Mouse (Mus musculus): Measurements from ENCODE around the gene Msrb1. TPM values are rescaled to one million over a fixed set of nuclear protein-coding genes. Genes with fewer than 3 reads are reported as not detected.

Gene Msrb1
- polyA plus RNA-seq, 1 experiment, result 9.3 TPM

GRCm38 (mm10) chr17:24738238-24738637, 1.8 kb downstream of the Msrb1 start:
- Histone ChIP-seq H3K27me3 (ENCODE audit: control insufficient read depth, insufficient read depth, low read length) (no peaks in the 10 kb centered on the region), H3K4me3 (ENCODE audit: control insufficient read depth, low read depth, low read length) (no peak overlapping the region), H3K4me1 (ENCODE audit: control insufficient read depth, insufficient read depth, low read length) (peaks cover 20% of the 10 kb centered on the region), H3K36me3 (ENCODE audit: control insufficient read depth, insufficient read depth, low read length) (no peaks in the 10 kb centered on the region), H3K27ac (ENCODE audit: control insufficient read depth, insufficient read depth, low read depth, low read length) (no peak overlapping the region)
- TF ChIP-seq CTCF (IDR thresholded peaks at IDR 0.05; ENCODE audit: control insufficient read depth, insufficient read depth, insufficient replicate concordance, low read depth, low read length), result no peak
- TF ChIP-seq POLR2A (IDR thresholded peaks at IDR 0.05; ENCODE audit: control insufficient read depth, low read depth, low read length), result no peak

GRCm38 (mm10) chr17:24739926-24740325, 3.5 kb downstream of the Msrb1 start:
- Histone ChIP-seq H3K27ac (ENCODE audit: control insufficient read depth, insufficient read depth, low read depth, low read length) (no peak overlapping the region), H3K27me3 (ENCODE audit: control insufficient read depth, insufficient read depth, low read length) (no peaks in the 10 kb centered on the region)
- TF ChIP-seq POLR2A (IDR thresholded peaks at IDR 0.05; ENCODE audit: control insufficient read depth, low read depth, low read length) (no peak), CTCF (IDR thresholded peaks at IDR 0.05; ENCODE audit: control insufficient read depth, insufficient read depth, insufficient replicate concordance, low read depth, low read length) (no peak)

GRCm38 (mm10) chr17:24742307-24742706, 5.9 kb downstream of the Msrb1 start:
- Histone ChIP-seq H3K36me3 (ENCODE audit: control insufficient read depth, insufficient read depth, low read length) (no peaks in the 10 kb centered on the region), H3K4me1 (ENCODE audit: control insufficient read depth, insufficient read depth, low read length) (0 out of 2 replicates have a peak, but pooled peaks cover under 1% of the 10 kb centered on the region), H3K4me3 (ENCODE audit: control insufficient read depth, low read depth, low read length) (no peak overlapping the region), H3K27me3 (ENCODE audit: control insufficient read depth, insufficient read depth, low read length) (no peaks in the 10 kb centered on the region), H3K27ac (ENCODE audit: control insufficient read depth, insufficient read depth, low read depth, low read length) (no peak overlapping the region)
- TF ChIP-seq CTCF (IDR thresholded peaks at IDR 0.05; ENCODE audit: control insufficient read depth, insufficient read depth, insufficient replicate concordance, low read depth, low read length), result no peak
- TF ChIP-seq POLR2A (IDR thresholded peaks at IDR 0.05; ENCODE audit: control insufficient read depth, low read depth, low read length), result no peak

More at GRCm38 (mm10) chr17:24739926-24740325, 3.5 kb downstream of the Msrb1 start:
- H3K36me3 ChIP-seq (ENCODE audit: control insufficient read depth, insufficient read depth, low read length), result no peaks in the 10 kb centered on the region
- peaks cover 20% of the 10 kb centered on the region for H3K4me1 ChIP-seq (ENCODE audit: control insufficient read depth, insufficient read depth, low read length)
- H3K4me3 ChIP-seq (ENCODE audit: control insufficient read depth, low read depth, low read length), result no peak overlapping the region

DNA sequence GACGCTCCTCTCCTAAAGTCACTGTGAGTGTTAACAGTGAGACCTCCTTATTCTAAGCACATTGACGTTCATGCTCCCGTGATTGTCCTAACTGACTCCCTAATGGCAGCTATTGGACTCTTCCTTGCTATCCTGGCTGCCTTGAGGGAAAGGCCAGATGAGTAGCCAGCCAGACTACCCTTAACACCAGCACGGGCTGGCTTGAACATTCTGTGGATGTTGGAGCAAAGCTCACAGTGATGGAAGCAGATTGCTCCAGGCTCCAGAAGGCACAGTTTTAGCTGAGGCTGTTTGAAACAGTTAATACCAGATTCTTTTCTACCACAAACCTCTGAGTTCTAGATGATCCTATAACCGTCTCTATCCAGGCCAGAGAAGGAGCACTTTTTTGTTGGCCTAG, 7.5 kb downstream of the Msrb1 start:
- no peak for TF ChIP-seq CTCF (IDR thresholded peaks at IDR 0.05; ENCODE audit: control insufficient read depth, insufficient read depth, insufficient replicate concordance, low read depth, low read length)
- TF ChIP-seq POLR2A (IDR thresholded peaks at IDR 0.05; ENCODE audit: control insufficient read depth, low read depth, low read length), result no peak

GRCm38 (mm10) chr17:24744381-24744780, 7.9 kb downstream of the Msrb1 start:
- no peaks in the 10 kb centered on the region for H3K4me1 ChIP-seq (ENCODE audit: control insufficient read depth, insufficient read depth, low read length)
- no peak overlapping the region for H3K4me3 ChIP-seq (ENCODE audit: control insufficient read depth, low read depth, low read length)
- no peaks in the 10 kb centered on the region for H3K36me3 ChIP-seq (ENCODE audit: control insufficient read depth, insufficient read depth, low read length)
- H3K27me3 ChIP-seq (ENCODE audit: control insufficient read depth, insufficient read depth, low read length), result no peaks in the 10 kb centered on the region
- no peak overlapping the region for H3K27ac ChIP-seq (ENCODE audit: control insufficient read depth, insufficient read depth, low read depth, low read length)
- TF ChIP-seq POLR2A (IDR thresholded peaks at IDR 0.05; ENCODE audit: control insufficient read depth, low read depth, low read length), result no peak
- no peak for TF ChIP-seq CTCF (IDR thresholded peaks at IDR 0.05; ENCODE audit: control insufficient read depth, insufficient read depth, insufficient replicate concordance, low read depth, low read length)

More for the DNA sequence above, 7.5 kb downstream of the Msrb1 start:
- Histone ChIP-seq H3K36me3 (ENCODE audit: control insufficient read depth, insufficient read depth, low read length) (no peaks in the 10 kb centered on the region), H3K27ac (ENCODE audit: control insufficient read depth, insufficient read depth, low read depth, low read length) (no peak overlapping the region), H3K4me3 (ENCODE audit: control insufficient read depth, low read depth, low read length) (no peak overlapping the region), H3K4me1 (ENCODE audit: control insufficient read depth, insufficient read depth, low read length) (no peaks in the 10 kb centered on the region), H3K27me3 (ENCODE audit: control insufficient read depth, insufficient read depth, low read length) (no peaks in the 10 kb centered on the region)

DNA sequence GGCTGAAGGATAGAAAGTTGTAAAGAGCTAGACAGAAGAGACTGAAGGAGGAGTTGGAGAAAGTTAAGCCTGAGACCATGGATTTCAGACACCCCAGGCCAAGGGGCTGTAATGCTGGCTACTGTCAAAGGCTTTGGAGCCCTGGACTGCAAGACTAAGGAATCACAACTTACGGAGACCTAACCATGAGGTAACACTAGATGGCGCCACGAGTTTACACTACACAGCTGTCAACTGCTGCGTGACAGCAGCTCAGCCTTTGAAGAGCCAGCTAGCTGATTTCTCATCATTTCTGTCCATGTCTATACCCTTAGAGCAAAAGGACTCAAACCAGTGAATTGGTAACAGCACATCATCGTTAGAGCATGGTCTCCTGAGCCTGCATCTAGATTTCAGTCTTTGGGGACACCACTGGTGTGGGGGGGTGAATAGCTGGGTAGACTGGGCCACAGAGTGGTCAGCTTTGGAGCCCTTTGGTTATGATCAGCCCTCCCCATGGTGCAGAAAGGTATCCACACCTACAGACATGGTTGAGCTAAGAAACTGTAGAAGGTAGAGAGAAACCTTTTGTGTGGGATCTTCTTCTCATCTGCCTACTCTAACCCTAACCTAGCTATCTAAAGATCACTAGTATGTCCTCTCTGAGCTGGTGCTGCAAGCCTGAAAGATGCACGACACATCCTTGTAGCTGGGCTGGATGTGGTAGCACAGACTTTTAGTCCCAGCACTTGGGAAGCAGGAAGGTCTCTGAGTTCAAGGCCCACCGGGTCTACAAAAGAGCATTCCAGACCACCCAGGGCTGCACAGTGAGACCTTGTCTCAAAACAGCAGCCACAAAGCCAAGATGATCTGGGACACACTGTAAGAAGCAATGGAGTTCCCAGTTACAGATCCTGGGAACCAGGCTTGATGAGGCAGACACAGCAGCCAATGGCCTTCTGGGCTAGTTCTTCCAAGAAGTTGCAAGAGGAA, 9.4 kb downstream of the Msrb1 start:
- no peak overlapping the region for H3K4me3 ChIP-seq (ENCODE audit: control insufficient read depth, low read depth, low read length)
- no peak overlapping the region for H3K27ac ChIP-seq (ENCODE audit: control insufficient read depth, insufficient read depth, low read depth, low read length)
- H3K36me3 ChIP-seq (ENCODE audit: control insufficient read depth, insufficient read depth, low read length), result no peaks in the 10 kb centered on the region
- TF ChIP-seq CTCF (IDR thresholded peaks at IDR 0.05; ENCODE audit: control insufficient read depth, insufficient read depth, insufficient replicate concordance, low read depth, low read length), result peak; percentile 72; the same call in 1 of the 2 replicates
- TF ChIP-seq POLR2A (IDR thresholded peaks at IDR 0.05; ENCODE audit: control insufficient read depth, low read depth, low read length), result no peak
- H3K4me1 ChIP-seq (ENCODE audit: control insufficient read depth, insufficient read depth, low read length), result no peaks in the 10 kb centered on the region
- H3K27me3 ChIP-seq (ENCODE audit: control insufficient read depth, insufficient read depth, low read length), result no peaks in the 10 kb centered on the region

GRCm38 (mm10) chr17:24746986-24747385, 10.5 kb downstream of the Msrb1 start:
- Histone ChIP-seq H3K27me3 (ENCODE audit: control insufficient read depth, insufficient read depth, low read length) (no peaks in the 10 kb centered on the region; the same call in 1 of the 2 replicates), H3K27ac (ENCODE audit: control insufficient read depth, insufficient read depth, low read depth, low read length) (no peak overlapping the region), H3K4me3 (ENCODE audit: control insufficient read depth, low read depth, low read length) (no peak overlapping the region), H3K4me1 (ENCODE audit: control insufficient read depth, insufficient read depth, low read length) (no peaks in the 10 kb centered on the region), H3K36me3 (ENCODE audit: control insufficient read depth, insufficient read depth, low read length) (no peaks in the 10 kb centered on the region)
- TF ChIP-seq POLR2A (IDR thresholded peaks at IDR 0.05; ENCODE audit: control insufficient read depth, low read depth, low read length), result no peak
- TF ChIP-seq CTCF (IDR thresholded peaks at IDR 0.05; ENCODE audit: control insufficient read depth, insufficient read depth, insufficient replicate concordance, low read depth, low read length), result no peak

Data from testis, adult 2 months (tissue).